Mouse (Mus musculus) fibroblast of lung, adult 2 months (primary cell): ENCODE measurements around the gene Gm10959.

Source experiments
- DNase-seq: peaks from one replicate; pipeline ENCODE4 v3.0.0-alpha.2; 2011; ENCODE audit warnings: low read depth

The Gm10959 gene

DNA sequence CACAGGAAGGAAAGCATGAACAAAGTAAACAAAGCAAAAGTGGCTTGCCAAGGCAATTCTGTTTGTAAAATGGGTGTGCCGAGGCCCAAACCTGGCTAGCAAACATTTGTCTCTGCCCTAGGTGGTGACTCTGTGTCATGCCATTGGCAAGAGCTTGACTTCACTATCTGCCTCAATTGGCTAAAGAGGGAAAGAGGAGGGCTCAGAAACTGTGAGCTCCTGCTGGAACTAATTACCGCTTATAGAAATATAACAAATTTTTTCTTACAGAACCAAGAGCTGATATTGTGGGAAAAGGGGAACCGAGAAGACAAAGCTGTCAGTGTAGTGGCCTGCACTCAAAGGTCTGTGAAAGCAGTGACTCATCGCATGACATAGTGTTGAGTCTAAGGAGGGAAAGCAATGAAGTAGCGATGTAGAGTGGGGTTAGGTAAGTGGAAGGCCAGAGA lies 30.8 kb downstream of the Gm10959 start:
- peak; percentile 65 for DNase-seq

DNA sequence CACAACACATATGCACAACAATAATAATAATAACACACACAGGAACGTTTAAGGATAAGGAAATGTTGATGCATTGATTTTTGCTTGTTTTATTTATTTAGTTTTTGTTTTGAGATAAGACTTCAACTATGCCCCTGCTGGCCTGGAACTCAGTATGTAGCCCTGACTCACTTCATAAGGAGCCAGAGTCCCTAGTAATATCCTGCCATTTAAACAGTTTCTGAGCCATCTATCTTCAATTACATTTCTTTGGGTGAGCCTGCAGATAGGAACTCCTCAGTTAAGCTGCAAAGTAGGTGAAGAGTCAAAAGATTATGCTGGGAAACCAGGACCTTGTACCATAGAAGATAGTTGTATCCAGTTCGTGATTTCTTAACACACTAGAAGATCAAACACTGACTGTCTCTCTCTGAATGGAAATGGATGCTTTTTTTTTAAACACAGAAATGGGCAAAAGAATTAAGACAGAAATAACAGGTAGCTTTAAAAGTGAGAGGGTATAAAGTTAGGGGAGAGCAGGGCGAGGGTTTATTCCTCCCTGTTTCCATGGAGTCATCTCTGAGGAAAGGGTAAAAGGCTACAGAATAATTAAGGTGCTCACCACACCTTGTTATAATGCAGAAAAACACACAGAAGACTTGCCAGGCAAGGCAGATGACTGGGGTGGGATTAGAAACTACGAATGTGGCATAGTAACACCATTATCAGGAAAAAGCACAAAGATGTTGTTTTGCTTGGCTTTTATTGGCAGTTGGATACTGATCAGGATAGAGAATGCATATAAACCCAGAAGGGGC lies 31.5 kb downstream of the Gm10959 start:
- DNase-seq, result no peak

DNA sequence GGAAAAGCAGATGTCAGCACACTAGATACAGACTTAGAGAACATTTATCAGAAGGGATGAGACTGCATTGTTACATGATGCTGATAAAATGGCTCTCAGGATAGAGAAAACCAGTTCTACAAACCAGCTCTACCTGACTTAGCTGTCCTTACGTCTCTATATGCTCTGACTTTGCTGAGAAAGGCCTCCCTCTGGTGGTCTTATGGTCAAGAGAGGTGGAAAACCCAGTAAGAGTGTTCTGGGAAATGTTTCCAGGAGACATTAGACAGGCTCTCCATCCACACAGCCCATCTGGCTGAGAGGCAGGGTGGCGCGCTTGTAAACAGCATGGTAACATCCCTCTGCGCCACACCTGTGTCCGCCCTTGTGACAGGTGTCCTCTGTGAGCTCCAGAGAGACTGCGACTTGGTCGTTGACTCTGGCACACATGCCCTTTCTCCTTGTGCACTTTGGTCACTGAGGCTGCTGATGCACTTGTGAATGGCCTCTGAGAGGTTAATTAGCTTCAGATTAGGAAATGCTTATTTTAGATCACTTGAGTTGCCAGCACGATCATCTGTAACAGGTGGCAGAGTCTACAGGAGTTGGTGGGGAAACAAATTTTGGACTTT lies 40.4 kb downstream of the Gm10959 start:
- no peak for DNase-seq

DNA sequence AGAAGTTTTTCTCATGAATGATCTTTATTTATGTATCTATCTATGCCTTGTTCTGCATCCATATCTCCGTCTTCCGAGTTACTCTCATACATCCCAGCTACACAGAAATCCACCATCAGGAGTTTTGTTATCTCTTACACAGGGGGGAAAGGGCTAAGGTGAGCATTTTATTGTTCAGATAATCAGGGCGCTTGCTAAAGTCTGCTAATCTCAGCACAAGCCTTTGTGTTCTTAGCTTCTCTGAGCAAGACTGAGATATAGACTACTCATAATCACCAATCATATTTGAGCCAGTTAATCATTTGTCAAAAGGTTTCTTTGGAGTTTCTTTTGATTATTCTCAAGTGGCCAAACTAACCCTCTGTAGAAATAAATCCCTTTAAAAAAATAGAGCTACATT lies 41.6 kb downstream of the Gm10959 start:
- no peak for DNase-seq

DNA sequence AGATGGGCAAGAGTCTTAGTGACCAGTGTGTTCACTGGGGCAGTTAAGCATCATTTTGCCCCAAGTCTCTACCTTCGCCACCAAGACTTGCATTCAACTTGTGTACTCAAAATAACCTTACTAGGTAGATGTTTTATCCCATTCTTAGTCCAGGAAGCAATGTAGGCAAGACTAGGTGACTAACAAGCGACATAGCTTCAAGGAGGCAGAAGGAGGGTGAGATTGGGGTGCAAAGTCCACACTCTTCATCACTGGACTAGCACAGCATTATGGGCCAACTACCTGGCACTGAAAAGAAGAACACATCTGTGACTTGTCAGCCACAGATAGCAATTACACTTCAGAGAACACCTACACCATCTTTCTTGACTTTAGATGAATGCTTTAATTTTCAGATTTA lies 42.3 kb downstream of the Gm10959 start:
- no peak for DNase-seq

DNA sequence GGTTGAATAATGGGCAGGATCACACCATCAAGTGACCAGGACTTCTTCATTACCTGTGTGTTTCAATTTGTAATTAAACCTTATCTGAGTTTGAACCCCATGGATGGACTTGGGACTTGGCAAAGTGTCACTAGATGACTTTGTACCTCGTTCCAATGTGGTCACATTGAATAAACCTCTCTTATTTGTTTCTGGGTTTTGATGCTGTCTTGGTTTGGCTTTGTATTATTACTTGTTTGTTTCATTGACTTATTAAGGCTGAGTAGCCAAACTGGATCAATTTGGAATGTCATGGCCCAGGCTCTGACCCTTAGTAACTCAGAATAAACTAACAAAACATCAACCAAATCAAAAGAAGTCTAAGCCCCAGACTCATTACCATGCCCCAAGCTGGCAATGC lies 47.6 kb downstream of the Gm10959 start:
- DNase-seq, result no peak

DNA sequence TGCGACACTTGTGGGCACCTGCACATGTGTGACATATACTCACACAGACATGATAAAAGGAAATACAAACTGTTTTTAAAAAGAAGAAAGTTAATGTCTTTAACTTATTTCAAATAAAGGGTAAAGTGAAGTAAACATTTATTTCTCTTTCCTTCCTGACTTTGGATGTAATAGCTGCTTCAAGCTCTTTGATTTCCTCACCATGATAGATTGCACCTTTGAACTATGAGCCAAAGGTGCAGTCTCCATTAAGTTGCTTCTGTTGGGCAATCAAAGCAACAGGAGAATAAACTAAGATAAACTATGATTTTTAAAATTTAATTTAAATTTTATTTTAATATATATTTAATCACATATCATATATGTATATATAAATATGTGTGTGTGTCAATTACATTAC lies 50.9 kb downstream of the Gm10959 start:
- no peak for DNase-seq

DNA sequence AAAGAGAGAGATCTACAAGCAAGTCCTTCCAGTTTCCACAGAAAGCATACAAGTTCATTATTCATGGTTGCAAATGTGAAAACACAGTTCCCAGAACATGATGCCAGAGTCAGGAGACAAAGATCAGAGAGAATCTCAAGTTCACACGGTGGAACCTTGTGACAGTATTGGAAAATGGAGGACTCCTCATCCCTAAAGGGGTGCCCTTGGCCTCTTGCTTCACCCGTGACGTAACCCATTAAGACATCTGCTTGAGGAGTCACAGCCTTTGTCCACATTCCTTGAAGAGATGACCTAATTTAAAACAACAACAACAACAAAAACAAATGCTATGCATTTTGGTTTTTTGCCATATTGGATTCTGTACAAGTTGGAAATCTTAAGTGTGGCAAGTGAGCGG lies 54.1 kb downstream of the Gm10959 start:
- no peak for DNase-seq
